Mouse (Mus musculus) heart, embryonic 10.5 days (tissue): Measurements from ENCODE around the gene Abhd11. TPM values are rescaled to one million over a fixed set of nuclear protein-coding genes. Genes with fewer than 3 reads are reported as not detected.

ENCODE experiments used
- DNase-seq: peaks from one replicate; pipeline ENCODE4 v3.0.0-alpha.2; 2017; ENCODE audit warnings: low spot score
- H3K27ac ChIP-seq: fragments of 300-500 bp; sonication (generic); 2 replicates; pipeline ENCODE4 v1.5.1; 2016; ENCODE audit warnings: mild to moderate bottlenecking
- H3K27me3 ChIP-seq: fragments of 300-500 bp; sonication (generic); 2 replicates; pipeline ENCODE4 v1.6.1; 2016; ENCODE audit warnings: mild to moderate bottlenecking; ENCODE audit not compliant: poor library complexity, insufficient read depth, severe bottlenecking
- H3K36me3 ChIP-seq: fragments of 300-500 bp; sonication (generic); 2 replicates; pipeline ENCODE4 v1.6.1; 2016; ENCODE audit warnings: mild to moderate bottlenecking, moderate library complexity
- H3K4me1 ChIP-seq: fragments of 300-500 bp; sonication (generic); 2 replicates; pipeline ENCODE4 v1.6.1; 2016; ENCODE audit warnings: mild to moderate bottlenecking
- H3K4me3 ChIP-seq: fragments of 300-500 bp; sonication (generic); 2 replicates; pipeline ENCODE4 v1.5.1; 2016; ENCODE audit warnings: mild to moderate bottlenecking, moderate library complexity
- H3K9me3 ChIP-seq: fragments of 300-500 bp; sonication (generic); 2 replicates; pipeline ENCODE4 v1.6.1; 2016; ENCODE audit warnings: mild to moderate bottlenecking, moderate library complexity
- WGBS: fragments of 180-500 bp; shearing (Covaris S2); methylation state at CpG from one replicate; pipeline ENCODE4 v1.1.7; 2016; 5-methylcytosine and 5-hydroxymethylcytosine counted together
- polyA plus RNA-seq: library from polyadenylated mRNA; unstranded; fragments of >200 nt; fragmentation: Nextera tagmentation; extraction: Ambion mirVana; gene quantifications from 2 replicates; pipeline ENCODE4 v1.2.1, GENCODE M21; 2016

Abhd11 gene
- polyA plus RNA-seq, 1 experiment from 2014 or later, result 57.8 TPM

DNA sequence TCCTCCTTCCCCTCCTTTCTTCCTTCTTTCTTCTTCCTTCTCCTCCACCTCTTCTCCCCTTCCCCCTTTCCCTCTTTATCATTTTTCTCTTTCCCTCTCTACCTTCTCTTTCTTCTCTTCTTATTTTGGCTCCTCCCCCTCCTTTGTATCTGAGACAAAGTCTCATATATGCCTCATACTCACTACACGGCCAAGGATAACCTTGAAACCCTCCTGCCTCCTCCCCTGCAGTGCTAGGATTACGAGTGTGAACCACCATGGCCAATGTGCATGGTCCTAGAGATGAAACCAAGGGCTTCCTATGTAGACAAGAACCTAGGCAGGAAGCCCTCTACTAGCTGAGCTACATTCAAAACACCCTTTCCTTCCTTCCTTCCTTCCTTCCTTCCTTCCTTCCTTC is 34.0 kb upstream of the Abhd11 start:
- peaks cover 16% of the 10 kb centered on the region for H3K4me1 ChIP-seq
- DNase-seq, result no peak
- H3K4me3 ChIP-seq, result no peak overlapping the region
- no peak overlapping the region for H3K27ac ChIP-seq
- H3K27me3 ChIP-seq, result no peaks in the 10 kb centered on the region
- 52% methylated on average over 2 of the region's 2 CpGs for WGBS
- H3K36me3 ChIP-seq, result no peaks in the 10 kb centered on the region
- no peaks in the 10 kb centered on the region for H3K9me3 ChIP-seq

DNA sequence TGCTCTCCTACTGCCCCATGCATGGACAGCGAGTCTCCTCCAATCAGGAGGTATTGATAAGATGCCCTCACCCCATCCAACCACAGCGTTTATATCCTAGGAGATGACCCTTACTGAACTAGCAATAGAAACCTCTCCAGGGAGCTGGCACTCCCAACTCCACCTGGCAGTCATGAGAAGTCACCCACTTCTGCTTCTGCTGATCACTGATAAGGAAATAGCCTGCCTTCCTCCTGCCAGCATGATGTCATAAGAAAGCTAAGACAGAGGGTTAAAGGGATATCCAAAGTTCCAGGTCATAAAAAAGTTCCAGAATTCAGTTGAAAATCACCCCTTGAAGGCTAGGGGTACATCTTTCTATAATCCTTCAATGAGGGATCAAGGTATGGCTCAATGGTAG is 32.8 kb upstream of the Abhd11 start:
- Histone ChIP-seq H3K27ac (no peak overlapping the region), H3K4me3 (no peak overlapping the region), H3K9me3 (no peaks in the 10 kb centered on the region), H3K36me3 (no peaks in the 10 kb centered on the region), H3K4me1 (peaks cover 19% of the 10 kb centered on the region), H3K27me3 (no peaks in the 10 kb centered on the region)
- WGBS, result 67% methylated on average over 2 of the region's 2 CpGs
- no peak for DNase-seq

DNA sequence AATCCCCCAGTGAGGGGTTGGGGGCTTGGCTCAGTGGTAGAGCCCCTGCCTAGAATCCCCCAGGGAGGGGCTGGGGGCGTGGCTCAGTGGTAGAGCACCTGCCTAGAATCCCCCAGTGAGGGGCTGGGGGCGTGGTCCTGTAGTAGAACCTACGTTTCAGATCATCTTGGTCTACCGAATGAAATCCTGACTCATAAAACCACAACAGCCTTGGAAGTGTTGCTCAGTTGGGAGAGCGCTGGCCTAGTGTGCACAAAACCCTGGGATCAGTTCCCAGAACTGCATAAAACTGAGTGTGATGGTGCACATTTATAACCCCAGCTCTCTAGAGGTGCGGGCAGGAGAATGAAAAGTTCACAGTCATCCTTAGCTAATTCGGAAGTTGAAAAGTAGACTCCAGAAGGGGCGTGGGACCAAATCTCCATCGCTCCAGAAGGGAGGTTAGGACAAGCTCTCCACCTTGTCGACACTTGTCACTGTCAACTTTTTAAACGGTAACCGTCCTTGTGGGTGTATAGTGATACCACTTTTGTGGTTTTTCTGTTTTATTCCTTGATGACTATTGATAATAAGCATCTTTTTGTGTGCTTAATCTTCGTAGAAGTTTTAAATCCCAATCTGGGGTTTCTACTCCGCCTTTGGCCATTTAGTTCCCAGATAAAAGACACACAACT is 32.2 kb upstream of the Abhd11 start:
- no peaks in the 10 kb centered on the region for H3K27me3 ChIP-seq
- no peaks in the 10 kb centered on the region for H3K9me3 ChIP-seq
- WGBS, result 73% methylated on average over 14 of the region's 14 CpGs
- no peak overlapping the region for H3K4me3 ChIP-seq
- H3K36me3 ChIP-seq, result no peaks in the 10 kb centered on the region
- peaks cover 20% of the 10 kb centered on the region for H3K4me1 ChIP-seq
- H3K27ac ChIP-seq, result no peak overlapping the region
- no peak for DNase-seq

DNA sequence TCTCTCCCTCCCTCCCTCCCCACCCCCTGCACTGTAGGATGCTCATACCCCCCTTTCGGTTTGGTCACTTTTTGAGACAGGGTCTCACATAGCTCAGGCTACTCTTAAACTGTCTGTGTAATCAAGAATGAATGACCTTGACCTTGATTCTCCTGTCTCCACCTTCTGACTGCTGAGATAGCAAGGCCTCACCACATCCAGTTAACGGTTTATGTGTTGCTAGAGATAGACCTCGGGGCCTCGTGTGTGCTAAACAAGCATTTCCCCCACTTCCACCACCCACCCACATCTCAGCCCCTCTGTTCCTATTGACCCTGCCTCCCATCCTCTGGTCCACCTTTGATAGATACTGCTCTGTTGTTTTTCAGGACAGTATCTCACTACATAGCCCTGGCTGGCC is 31.1 kb upstream of the Abhd11 start:
- Histone ChIP-seq H3K9me3 (no peaks in the 10 kb centered on the region), H3K27me3 (no peaks in the 10 kb centered on the region), H3K4me3 (no peak overlapping the region), H3K36me3 (no peaks in the 10 kb centered on the region), H3K4me1 (peaks cover 20% of the 10 kb centered on the region), H3K27ac (no peak overlapping the region)
- 55% methylated on average over 4 of the region's 4 CpGs for WGBS
- no peak for DNase-seq

DNA sequence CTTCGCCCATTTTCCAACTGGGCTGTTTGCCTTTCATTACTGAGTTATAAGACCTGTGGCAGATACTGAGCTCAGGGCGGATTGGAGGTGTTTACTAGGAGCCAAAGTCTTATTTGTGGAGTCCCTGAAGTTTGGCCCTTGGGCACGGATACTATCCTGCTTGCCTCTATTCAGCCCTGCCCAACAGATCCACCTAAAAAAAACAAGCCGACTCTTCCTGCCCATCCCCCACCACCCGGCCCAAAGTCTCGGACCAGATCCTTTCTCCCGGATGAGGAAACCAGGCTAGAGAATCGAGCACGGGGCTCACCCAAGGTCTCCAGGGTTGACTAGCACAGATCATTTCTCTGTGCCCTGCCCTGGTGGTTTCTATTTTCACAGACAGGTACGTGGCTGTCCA is 27.8 kb upstream of the Abhd11 start:
- DNase-seq, result no peak
- no peak overlapping the region for H3K27ac ChIP-seq
- peaks cover 23% of the 10 kb centered on the region for H3K4me1 ChIP-seq
- no peak overlapping the region for H3K4me3 ChIP-seq
- WGBS, result 39% methylated on average over 10 of the region's 10 CpGs
- no peaks in the 10 kb centered on the region for H3K9me3 ChIP-seq
- H3K36me3 ChIP-seq, result no peaks in the 10 kb centered on the region
- peaks cover 30% of the 10 kb centered on the region for H3K27me3 ChIP-seq

DNA sequence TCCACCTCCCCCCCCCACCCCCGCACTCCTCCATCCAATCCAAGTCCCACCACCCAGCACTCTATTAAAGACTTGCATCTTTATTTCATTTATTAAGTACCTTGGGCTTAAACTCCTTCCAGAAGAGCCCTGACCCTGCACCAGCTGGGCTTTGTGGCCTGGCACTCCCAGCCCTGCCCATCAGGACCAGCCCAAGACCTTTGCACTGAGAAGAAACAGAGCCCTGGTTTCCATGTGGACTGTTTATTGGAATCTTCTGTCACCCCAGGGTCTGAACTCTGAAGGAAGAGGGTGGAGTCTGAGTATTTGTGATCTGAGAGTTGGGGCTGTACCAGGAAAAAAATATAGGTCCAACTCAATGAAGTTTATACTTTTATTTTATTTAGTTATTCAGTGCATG is 25.8 kb upstream of the Abhd11 start:
- DNase-seq, result no peak
- H3K9me3 ChIP-seq, result no peaks in the 10 kb centered on the region
- no peak overlapping the region for H3K27ac ChIP-seq
- no peak overlapping the region for H3K4me3 ChIP-seq
- 94% methylated on average over 1 of the region's 1 CpGs for WGBS
- peaks cover 50% of the 10 kb centered on the region for H3K27me3 ChIP-seq
- H3K36me3 ChIP-seq, result no peaks in the 10 kb centered on the region
- H3K4me1 ChIP-seq, result peaks cover 33% of the 10 kb centered on the region

DNA sequence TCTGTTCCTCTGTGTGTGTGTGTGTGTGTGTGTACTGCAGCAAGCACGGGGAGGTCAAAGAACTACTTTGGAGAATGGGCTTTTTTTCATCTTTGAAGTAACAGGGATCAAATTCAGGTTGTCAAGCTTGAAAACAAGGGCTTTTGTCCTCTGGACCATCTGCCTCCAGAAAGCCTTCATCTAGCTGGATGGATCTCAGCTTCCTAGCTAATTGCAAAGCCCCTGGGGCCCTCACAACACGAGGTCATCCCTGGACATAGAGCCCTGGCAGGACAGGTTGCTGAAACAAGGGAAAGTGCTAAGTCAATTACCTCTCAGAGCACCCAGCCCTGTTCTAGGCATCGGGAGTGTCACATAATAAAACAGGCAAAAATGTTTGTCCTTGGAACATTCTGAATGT is 25.2 kb upstream of the Abhd11 start:
- no peak for DNase-seq
- WGBS, result 38% methylated on average over 3 of the region's 3 CpGs
- H3K27ac ChIP-seq, result no peak overlapping the region

DNA sequence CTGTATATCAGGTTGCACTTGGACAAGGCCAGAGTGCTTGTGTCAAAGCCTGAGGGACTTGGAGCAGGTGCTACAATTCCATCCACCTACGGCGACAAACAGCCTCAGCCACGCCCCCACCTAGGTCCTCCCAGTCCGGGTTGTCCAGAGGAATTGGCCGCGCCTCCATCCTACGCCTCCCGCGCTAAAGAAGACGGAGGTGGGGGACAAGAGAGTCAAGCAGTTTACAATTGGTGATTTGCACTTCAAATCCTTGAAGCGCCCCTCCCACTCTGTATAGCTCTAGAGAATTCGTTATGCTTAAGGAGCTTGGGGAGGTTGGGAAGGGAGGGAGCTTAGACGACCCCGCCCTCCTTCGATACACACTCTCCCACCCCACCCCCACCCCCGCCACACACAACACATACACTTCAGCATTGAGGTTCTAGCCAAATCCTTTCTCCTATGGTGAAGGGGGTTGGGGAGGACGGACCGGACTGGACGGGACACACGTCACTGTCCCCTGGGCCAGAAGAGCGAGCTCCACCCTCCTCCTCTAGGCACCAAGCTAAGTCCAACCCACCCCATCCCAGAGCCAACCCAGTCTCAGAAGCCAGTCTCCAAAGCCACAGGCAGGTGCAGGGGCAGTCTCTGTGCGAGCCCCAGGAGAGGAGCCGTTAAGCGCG is 23.2 kb upstream of the Abhd11 start, which contains the start of gene Cldn3:
Gene Cldn3, plus strand, starts transcription at position 582 of the 665 bp plus-strand sequence.
- no peak for DNase-seq
- Histone ChIP-seq H3K4me3 (peak within 1 kb of the TSS; percentile 52), H3K27ac (peak within 1 kb of the TSS; percentile 24; the same call in 1 of the 2 replicates), H3K27me3 (peaks cover 75% of the 10 kb centered on the region), H3K4me1 (peaks cover 39% of the 10 kb centered on the region), H3K36me3 (no peaks in the 10 kb centered on the region), H3K9me3 (no peaks in the 10 kb centered on the region)
- 3% methylated on average over 25 of the region's 25 CpGs for WGBS

More for the DNA sequence above, 25.2 kb upstream of the Abhd11 start:
- H3K4me1 ChIP-seq, result peaks cover 33% of the 10 kb centered on the region
- peaks cover 56% of the 10 kb centered on the region for H3K27me3 ChIP-seq
- H3K9me3 ChIP-seq, result no peaks in the 10 kb centered on the region
- H3K4me3 ChIP-seq, result no peak overlapping the region
- H3K36me3 ChIP-seq, result no peaks in the 10 kb centered on the region

DNA sequence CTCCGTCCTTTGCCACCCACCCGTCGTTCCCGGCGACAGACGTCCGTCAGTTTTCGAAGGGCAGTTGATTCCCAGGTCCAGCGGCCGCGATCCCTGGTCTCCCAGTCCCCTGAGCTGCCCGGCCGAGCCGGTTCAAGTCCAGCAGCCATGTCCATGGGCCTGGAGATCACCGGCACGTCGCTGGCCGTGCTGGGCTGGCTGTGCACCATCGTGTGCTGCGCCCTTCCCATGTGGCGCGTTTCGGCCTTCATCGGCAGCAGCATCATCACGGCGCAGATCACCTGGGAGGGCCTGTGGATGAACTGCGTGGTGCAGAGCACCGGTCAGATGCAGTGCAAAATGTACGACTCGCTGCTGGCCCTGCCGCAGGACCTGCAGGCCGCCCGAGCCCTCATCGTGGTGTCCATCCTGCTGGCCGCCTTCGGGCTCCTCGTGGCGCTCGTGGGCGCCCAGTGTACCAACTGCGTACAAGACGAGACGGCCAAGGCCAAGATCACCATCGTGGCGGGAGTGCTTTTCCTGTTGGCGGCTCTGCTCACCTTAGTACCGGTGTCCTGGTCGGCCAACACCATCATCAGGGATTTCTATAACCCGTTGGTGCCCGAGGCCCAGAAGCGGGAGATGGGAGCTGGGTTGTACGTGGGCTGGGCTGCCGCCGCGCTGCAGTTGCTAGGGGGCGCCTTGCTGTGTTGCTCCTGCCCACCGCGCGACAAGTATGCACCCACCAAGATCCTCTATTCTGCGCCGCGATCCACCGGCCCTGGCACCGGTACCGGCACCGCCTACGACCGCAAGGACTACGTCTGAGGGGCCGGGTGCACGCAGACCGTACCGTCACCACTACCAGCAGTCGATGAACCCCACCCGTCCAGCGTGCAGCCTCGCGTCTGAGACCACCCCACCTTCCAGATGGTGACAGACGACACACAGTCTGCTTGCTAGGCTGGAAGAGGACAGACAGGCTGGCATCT is 22.4 kb upstream of the Abhd11 start:
- peak overlapping the region; percentile 24; the same call in 1 of the 2 replicates for H3K27ac ChIP-seq
- H3K4me1 ChIP-seq, result peaks cover 35% of the 10 kb centered on the region
- DNase-seq, result no peak
- peaks cover 78% of the 10 kb centered on the region for H3K27me3 ChIP-seq
- no peaks in the 10 kb centered on the region for H3K36me3 ChIP-seq
- H3K9me3 ChIP-seq, result no peaks in the 10 kb centered on the region
- WGBS, result 5% methylated on average over 79 of the region's 79 CpGs
- peak overlapping the region; percentile 52 for H3K4me3 ChIP-seq

DNA sequence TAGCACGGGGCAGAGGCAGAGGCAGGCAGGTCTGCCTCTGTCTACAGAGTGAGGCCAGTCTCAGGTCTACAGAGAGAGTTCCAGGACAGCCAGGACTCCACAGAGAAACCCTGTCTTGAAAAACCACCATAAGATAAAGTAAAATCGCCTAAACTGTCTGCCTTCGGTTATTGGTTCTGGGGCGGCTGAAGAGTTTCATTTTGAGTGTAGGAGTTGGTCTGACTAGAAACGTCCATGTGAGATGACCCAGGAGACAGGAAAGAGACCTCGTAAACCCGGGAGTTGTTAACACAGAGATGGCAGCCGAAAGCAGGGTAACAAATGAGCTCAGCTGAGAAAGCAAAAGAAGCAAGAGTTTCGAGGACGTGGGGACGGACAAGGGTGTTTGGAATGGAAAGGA is 19.8 kb upstream of the Abhd11 start:
- no peak for DNase-seq

DNA sequence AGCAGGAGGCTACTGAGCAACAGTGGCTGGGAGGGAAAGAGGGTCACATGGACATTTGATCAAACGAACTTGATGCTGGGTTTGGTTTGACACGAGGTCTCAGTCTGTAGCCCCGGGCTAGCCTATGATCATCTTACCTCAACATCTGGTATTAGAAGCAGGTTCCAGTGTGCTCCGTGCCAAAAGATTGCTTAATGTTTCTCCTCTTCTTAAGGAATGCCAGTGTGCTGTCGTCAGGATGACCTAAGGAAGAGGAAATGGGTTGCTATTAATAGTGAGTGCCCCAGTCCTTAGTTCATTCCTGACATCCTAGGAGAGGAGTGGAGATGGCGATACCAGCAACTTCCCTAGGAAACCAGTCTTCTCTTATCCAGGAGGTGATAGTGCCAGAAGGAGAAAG is 19.2 kb upstream of the Abhd11 start:
- Histone ChIP-seq H3K9me3 (no peaks in the 10 kb centered on the region), H3K27ac (no peak overlapping the region), H3K4me1 (peaks cover 32% of the 10 kb centered on the region), H3K27me3 (peaks cover 68% of the 10 kb centered on the region), H3K36me3 (no peaks in the 10 kb centered on the region), H3K4me3 (no peak overlapping the region)
- WGBS, result 42% methylated on average over 6 of the region's 6 CpGs
- no peak for DNase-seq

More for the DNA sequence above, 19.8 kb upstream of the Abhd11 start:
- Histone ChIP-seq H3K36me3 (no peaks in the 10 kb centered on the region), H3K4me3 (no peak overlapping the region), H3K27ac (no peak overlapping the region), H3K9me3 (no peaks in the 10 kb centered on the region), H3K27me3 (peaks cover 74% of the 10 kb centered on the region), H3K4me1 (peaks cover 34% of the 10 kb centered on the region)
- 62% methylated on average over 11 of the region's 11 CpGs for WGBS

DNA sequence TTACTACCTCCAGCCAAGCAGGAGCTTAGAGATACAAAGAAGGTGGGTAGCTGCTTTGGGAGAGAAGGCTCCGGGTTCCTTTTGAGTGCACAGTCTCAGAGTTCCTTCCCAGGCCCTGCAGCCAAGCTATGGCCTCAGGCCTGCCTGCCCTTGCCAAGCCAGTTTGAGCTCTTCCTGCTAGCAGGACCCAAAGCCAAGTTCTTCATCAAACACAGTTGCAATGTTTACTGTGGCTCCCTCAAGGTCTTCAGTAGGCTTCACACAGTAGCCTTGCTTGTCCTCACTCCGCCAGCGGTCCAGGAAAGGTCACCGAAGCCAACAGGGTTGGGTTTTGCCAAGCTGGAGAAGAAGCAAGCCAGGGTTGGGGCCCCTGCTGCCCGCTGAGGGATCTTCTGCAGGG is 16.4 kb upstream of the Abhd11 start:
- Histone ChIP-seq H3K36me3 (no peaks in the 10 kb centered on the region), H3K4me1 (peaks cover 6% of the 10 kb centered on the region; the same call in 1 of the 2 replicates), H3K9me3 (no peaks in the 10 kb centered on the region), H3K4me3 (no peak overlapping the region), H3K27ac (no peak overlapping the region), H3K27me3 (peaks cover 40% of the 10 kb centered on the region)
- DNase-seq, result no peak
- 86% methylated on average over 5 of the region's 5 CpGs for whole genome bisulfite sequencing

DNA sequence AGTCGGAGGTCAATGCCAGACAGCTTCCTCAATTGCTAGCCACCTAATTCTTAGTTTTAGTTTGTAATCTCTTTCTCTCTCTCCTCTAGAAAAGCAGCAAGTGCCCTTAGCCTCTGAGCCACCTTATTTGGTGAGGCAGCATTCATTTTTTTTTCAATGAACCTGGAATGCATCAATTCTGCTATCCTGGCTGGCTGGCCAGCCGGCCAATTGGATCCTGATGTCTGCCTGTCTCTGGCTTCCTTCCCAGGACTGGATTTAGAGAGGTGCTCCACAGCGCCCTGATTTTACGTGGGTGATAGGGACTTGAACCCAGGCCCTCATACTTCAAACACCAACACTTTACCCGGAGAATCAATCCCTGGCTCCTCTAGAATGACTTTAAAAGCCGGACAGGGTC is 10.6 kb upstream of the Abhd11 start:
- Histone ChIP-seq H3K4me1 (peaks cover 14% of the 10 kb centered on the region), H3K9me3 (no peaks in the 10 kb centered on the region), H3K27ac (no peak overlapping the region), H3K36me3 (no peaks in the 10 kb centered on the region), H3K4me3 (no peak overlapping the region), H3K27me3 (peaks cover 5% of the 10 kb centered on the region; the same call in 1 of the 2 replicates)
- DNase-seq, result no peak
- 76% methylated on average over 6 of the region's 6 CpGs for WGBS
